Mouse (Mus musculus) activated CD4-positive, CD25-positive, alpha-beta regulatory T cell, adult 4 months (primary cell): ENCODE data around the gene Lrrc28. TPM values are rescaled to one million over a fixed set of nuclear protein-coding genes. Genes with fewer than 3 reads are reported as not detected.

Experiments
- ATAC-seq: one replicate; pipeline ENCODE4 v1.8.0; 2017
- polyA plus RNA-seq, 2 experiments: library from polyadenylated mRNA; unstranded; fragments of 100-300 nt; shearing (Covaris generic); gene quantifications; one replicate each; pipeline ENCODE4 v1.2.1; 2017

Lrrc28 gene
- polyA plus RNA-seq = 10 to 100 TPM; 18.4 to 20.6 TPM

GRCm38 (mm10) chr7:67644833-67645680, at the start of gene Lrrc28:
Lrrc28 (minus strand) TSS chr7:67645268.
- ATAC-seq = peak; percentile 99

GRCm38 (mm10) chr7:67692791-67693538, 47.9 kb upstream of the Lrrc28 start:
- ATAC-seq = no peak

- ATAC-seq = no peak
Measured at GRCm38 (mm10) chr7:67692141-67692540, 47.1 kb upstream of the Lrrc28 start.

- ATAC-seq = no peak
Measured at GRCm38 (mm10) chr7:67691036-67691435, 46.0 kb upstream of the Lrrc28 start.

GRCm38 (mm10) chr7:67689793-67690192, 44.7 kb upstream of the Lrrc28 start:
- no peak for ATAC-seq

GRCm38 (mm10) chr7:67688281-67688680, 43.2 kb upstream of the Lrrc28 start:
- no peak for ATAC-seq

GRCm38 (mm10) chr7:67686545-67686944, 41.5 kb upstream of the Lrrc28 start:
- no peak for ATAC-seq

GRCm38 (mm10) chr7:67683006-67683405, 37.9 kb upstream of the Lrrc28 start:
- no peak for ATAC-seq

GRCm38 (mm10) chr7:67681078-67681477, 36.0 kb upstream of the Lrrc28 start:
- ATAC-seq = no peak

GRCm38 (mm10) chr7:67678878-67679499, 33.9 kb upstream of the Lrrc28 start:
- no peak for ATAC-seq

GRCm38 (mm10) chr7:67673656-67674055, 28.6 kb upstream of the Lrrc28 start:
- ATAC-seq = no peak

- peak; percentile 73 for ATAC-seq
Measured at GRCm38 (mm10) chr7:67672650-67673049, 27.6 kb upstream of the Lrrc28 start.

GRCm38 (mm10) chr7:67670965-67671364, 25.9 kb upstream of the Lrrc28 start:
- no peak for ATAC-seq

- ATAC-seq = no peak
Measured at GRCm38 (mm10) chr7:67663981-67664694, 19.1 kb upstream of the Lrrc28 start.

- no peak for ATAC-seq
Measured at GRCm38 (mm10) chr7:67662424-67662823, 17.4 kb upstream of the Lrrc28 start.

- ATAC-seq = no peak
Measured at GRCm38 (mm10) chr7:67658110-67658509, 13.0 kb upstream of the Lrrc28 start.

- ATAC-seq = no peak
Measured at GRCm38 (mm10) chr7:67655186-67655585, 10.1 kb upstream of the Lrrc28 start.

- ATAC-seq = no peak
Measured at GRCm38 (mm10) chr7:67654668-67655067, 9.6 kb upstream of the Lrrc28 start.

GRCm38 (mm10) chr7:67652211-67652610, 7.1 kb upstream of the Lrrc28 start:
- no peak for ATAC-seq

- no peak for ATAC-seq
Measured at GRCm38 (mm10) chr7:67648376-67648775, 3.3 kb upstream of the Lrrc28 start.

- no peak for ATAC-seq
Measured at GRCm38 (mm10) chr7:67647277-67647676, 2.2 kb upstream of the Lrrc28 start, which contains the start of gene Ttc23. Ttc23 (plus strand) TSS chr7:67647410.

GRCm38 (mm10) chr7:67646131-67646530, 1.1 kb upstream of the Lrrc28 start:
- ATAC-seq = no peak

- no peak for ATAC-seq
Measured at GRCm38 (mm10) chr7:67645681-67646014, 580 bp upstream of the Lrrc28 start.
